Mouse (Mus musculus) right cerebral cortex, postnatal 25 days (tissue): ENCODE measurements at regions not wholly inside any gene's neighbourhood (a gene's known extent, or its start where the extent isn't known, plus 50 kb on each side); places are given as distances from the start of the nearest gene placed in this dataset.

ENCODE experiments used
- DNase-seq: peaks from one replicate; pipeline ENCODE4 v3.0.0; 2022

DNA sequence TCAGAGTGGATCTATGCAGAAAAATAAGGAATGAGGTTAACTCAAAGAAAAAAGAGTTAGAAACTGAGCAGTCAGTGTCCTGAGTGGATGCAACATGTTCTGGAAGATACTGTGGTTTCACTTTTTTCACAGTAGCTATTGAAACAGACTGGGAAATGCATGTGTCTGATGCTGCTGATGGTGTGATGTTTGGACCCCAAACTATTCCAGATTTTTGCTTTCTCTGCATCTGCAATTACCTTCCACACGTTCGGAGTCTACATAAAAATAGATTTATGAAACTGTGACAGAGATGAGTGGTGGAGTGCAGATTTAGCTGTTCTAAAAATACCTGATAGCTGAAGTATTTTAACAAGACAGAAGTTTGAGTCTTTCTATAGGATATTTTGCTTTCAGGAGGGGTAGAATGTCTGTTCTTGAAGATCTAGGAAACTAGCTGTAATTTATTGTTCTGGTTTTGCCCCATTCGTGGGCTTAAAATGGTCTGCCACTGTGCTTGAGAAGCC, 545.3 kb downstream of the Stim2 start:
- no peak for DNase-seq

- no peak for DNase-seq
Observed at GRCm38 (mm10) chr5:54578519-54578918, 580.2 kb downstream of the Stim2 start.

DNA sequence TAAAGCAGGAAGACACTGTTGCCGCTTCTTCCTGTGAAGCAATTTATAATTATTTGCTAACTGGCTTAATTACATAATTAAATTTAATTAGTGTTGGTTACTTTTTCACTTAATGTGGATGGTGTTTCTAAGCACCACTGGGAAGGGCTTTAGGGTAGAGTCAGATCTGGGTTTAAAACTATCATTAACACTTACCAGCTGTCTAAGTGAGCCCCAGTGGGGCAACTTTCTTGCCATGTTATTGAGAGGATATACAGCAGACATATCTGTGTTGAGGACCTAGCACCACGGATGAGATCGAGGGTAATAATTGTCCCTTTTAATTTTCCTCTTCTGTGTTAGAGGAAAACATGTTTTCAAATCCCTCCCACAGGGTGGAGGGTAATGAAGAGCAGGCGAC, 581.2 kb downstream of the Stim2 start:
- no peak for DNase-seq

DNA sequence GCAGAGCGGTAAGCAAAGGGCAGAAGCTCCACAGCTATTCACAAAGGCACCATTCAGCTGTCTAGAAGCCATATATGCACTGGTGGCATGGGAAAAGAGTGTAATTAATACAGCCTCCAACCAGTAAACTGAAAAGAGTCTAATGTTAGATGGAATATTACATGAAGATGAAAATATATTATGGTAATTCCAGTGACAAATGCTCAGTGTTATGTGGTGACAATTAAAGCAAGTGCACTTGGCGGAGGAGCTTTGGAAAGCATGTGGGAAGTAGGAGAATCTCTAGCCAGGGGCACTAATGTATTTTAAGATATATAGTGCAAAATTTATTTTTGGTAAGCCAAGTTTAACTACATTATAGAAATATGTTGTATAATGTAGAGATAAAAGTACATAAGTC, 583.9 kb downstream of the Stim2 start:
- DNase-seq: no peak

DNA sequence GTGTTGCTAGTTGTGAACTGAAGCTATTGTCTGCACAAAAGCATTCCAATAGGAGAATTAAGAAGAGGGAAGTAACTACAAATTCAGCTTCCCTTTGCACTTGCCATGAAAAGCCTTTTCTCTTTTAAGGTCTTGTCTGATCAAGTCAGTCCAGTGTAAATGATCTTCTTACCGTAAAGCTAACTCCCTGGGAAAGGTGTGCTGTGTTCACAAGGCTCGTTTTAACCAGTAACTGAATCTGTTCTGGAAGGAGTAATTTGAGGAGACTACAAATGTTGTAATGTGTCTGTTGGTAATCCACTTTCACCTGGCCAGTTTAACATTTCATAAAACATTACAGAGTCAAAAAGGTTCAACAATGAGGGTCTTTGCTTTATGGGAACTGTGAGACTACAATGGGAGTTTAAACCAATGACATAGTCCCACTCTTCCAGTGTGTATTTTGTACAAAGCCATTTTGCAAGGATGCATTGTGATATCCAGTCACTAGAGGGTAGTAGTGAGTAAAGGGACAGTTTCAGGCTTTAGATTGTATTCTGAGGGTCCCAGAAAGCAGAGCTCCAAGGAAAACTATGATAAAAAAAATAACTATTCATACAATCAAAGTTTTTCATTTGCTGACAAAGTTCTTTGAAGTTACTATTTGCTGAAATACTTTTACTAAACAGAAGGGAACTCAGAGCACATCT, 590.2 kb downstream of the Stim2 start:
- no peak for DNase-seq

GRCm38 (mm10) chr5:54610957-54611356, 612.7 kb downstream of the Stim2 start:
- DNase-seq: no peak

GRCm38 (mm10) chr5:54622733-54623132, 624.4 kb downstream of the Stim2 start:
- DNase-seq: no peak

GRCm38 (mm10) chr5:54632281-54632680, 634.0 kb downstream of the Stim2 start:
- DNase-seq: peak; percentile 9
